Mouse (Mus musculus) brain, embryonic 14.5 days (tissue): Measurements from ENCODE around the gene Cubn.

Experiments
- CTCF ChIP-seq: fragments of 200-500 bp; IDR thresholded peaks from 2 replicates; pipeline ENCODE4 v1.5.1; 2012; ENCODE audit warnings: inconsistent platforms, mild to moderate bottlenecking, moderate library complexity, borderline replicate concordance; ENCODE audit not compliant: insufficient read depth, insufficient read length; ENCODE audit errors: extremely low read depth
- POLR2A ChIP-seq: fragments of 200-500 bp; IDR thresholded peaks from 2 replicates; pipeline ENCODE4 v1.6.1; 2012; ENCODE audit warnings: mild to moderate bottlenecking, inconsistent platforms, borderline replicate concordance; ENCODE audit not compliant: poor library complexity, insufficient read depth, insufficient read length, severe bottlenecking; ENCODE audit errors: extremely low read depth

DNA sequence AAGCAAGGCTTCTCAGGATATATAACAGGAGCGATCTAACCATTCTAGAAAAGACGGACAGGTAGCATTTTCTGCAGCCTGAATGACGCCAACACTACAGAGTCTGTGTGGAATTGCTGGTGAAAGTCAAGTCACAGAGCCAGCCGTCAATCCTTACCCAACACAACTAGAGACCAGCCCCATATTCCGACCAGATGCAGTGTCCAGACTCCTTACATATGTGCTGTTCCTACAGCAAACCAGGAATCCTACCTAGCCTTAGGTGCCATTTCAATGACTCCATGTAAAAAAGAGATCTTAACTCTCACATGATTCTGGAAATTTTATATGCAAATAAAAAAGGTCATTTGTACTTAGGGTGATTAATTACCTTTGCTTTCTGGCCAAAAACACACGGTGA is 259.3 kb downstream of the Cubn start:
- TF ChIP-seq CTCF = no peak
- TF ChIP-seq POLR2A = no peak
